Mouse (Mus musculus) CH12.LX (cell line): ENCODE measurements at regions not wholly inside any gene's neighbourhood (a gene's known extent, or its start where the extent isn't known, plus 50 kb on each side); places are given as distances from the start of the nearest gene placed in this dataset.

Experiments
- DNase-seq: peaks from one replicate; pipeline ENCODE4 v3.0.0-alpha.2; 2013; ENCODE audit errors: extremely low read depth
- H3K27ac ChIP-seq: 2 replicates; pipeline ENCODE4 v1.5.1; 2012; ENCODE audit warnings: low read depth, mild to moderate bottlenecking, control low read depth, moderate library complexity; ENCODE audit not compliant: insufficient read depth
- H3K27me3 ChIP-seq: replicated peaks from 2 replicates; pipeline ENCODE3; 2012; ENCODE audit warnings: inconsistent platforms
- H3K36me3 ChIP-seq, 2 experiments: replicated peaks in 1 of 2; 2 replicates each; pipeline versions ENCODE3 to v1.6.1; 2012; ENCODE audit warnings: inconsistent platforms in 1 of 2, low read length in 1 of 2, mild to moderate bottlenecking in 1 of 2, mixed read lengths in 1 of 2, moderate library complexity in 1 of 2; ENCODE audit not compliant: control insufficient read depth in 1 of 2, insufficient read depth in 1 of 2
- H3K4me1 ChIP-seq, 2 experiments: 2 replicates each; pipeline ENCODE4 v1.6.1; 2012; ENCODE audit warnings: inconsistent platforms in 1 of 2, moderate library complexity in 1 of 2; ENCODE audit not compliant: insufficient read depth in 2 of 2, control insufficient read depth in 1 of 2
- H3K4me2 ChIP-seq: 2 replicates; pipeline ENCODE4 v1.6.1; 2012; ENCODE audit warnings: low read depth, mild to moderate bottlenecking, control low read depth; ENCODE audit not compliant: poor library complexity, insufficient read depth, severe bottlenecking
- H3K4me3 ChIP-seq, 3 experiments: fragments of 150-350 bp in 1 of 3; sonication (generic) in 1 of 3; replicated peaks in 1 of 3; 2 replicates each; pipeline versions ENCODE3 to v1.5.1; 2011 to 2012; ENCODE audit warnings: low read depth in 2 of 3, low read length in 2 of 3, mild to moderate bottlenecking in 2 of 3, moderate library complexity in 2 of 3, control low read depth in 1 of 3, improper control_type of control experiment in 1 of 3, inconsistent platforms in 1 of 3, mixed read lengths in 1 of 3; ENCODE audit not compliant: poor library complexity in 1 of 3
- H3K79me2 ChIP-seq: replicated peaks from 2 replicates; pipeline ENCODE4 v1.6.1; 2012; ENCODE audit warnings: mild to moderate bottlenecking, moderate library complexity; ENCODE audit not compliant: control insufficient read depth, poor library complexity, insufficient read depth, severe bottlenecking; ENCODE audit errors: extremely low read depth
- H3K9ac ChIP-seq: 2 replicates; pipeline ENCODE4 v1.6.1; 2012; ENCODE audit warnings: low read depth, mild to moderate bottlenecking, control low read depth, moderate library complexity; ENCODE audit not compliant: insufficient read depth
- H3K9me3 ChIP-seq: replicated peaks from 2 replicates; pipeline ENCODE3; 2012; ENCODE audit warnings: low read length, inconsistent platforms, mixed read lengths
- BHLHE40 ChIP-seq: IDR thresholded peaks from 2 replicates; pipeline ENCODE4 v1.6.1; 2011; ENCODE audit warnings: mild to moderate bottlenecking, low read depth, low read length, improper control_type of control experiment
- CHD1 ChIP-seq: IDR thresholded peaks from 2 replicates; pipeline ENCODE4 v1.6.1; 2012; ENCODE audit warnings: low read depth, low read length, improper control_type of control experiment, inconsistent platforms
- CHD2 ChIP-seq: IDR thresholded peaks from 2 replicates; pipeline ENCODE4 v1.6.1; 2011; ENCODE audit warnings: low read length, improper control_type of control experiment
- E2F4 ChIP-seq: IDR thresholded peaks from 2 replicates; pipeline ENCODE4 v1.6.1; 2011; ENCODE audit warnings: low read depth, low read length, improper control_type of control experiment; ENCODE audit not compliant: insufficient replicate concordance
- ELF1 ChIP-seq: IDR thresholded peaks from 2 replicates; pipeline ENCODE4 v1.6.1; 2014; ENCODE audit warnings: low read depth, mild to moderate bottlenecking, inconsistent platforms, low read length, improper control_type of control experiment
- EP300 ChIP-seq: IDR thresholded peaks from 2 replicates; pipeline ENCODE4 v1.6.1; 2011; ENCODE audit warnings: low read length, improper control_type of control experiment
- HCFC1 ChIP-seq: IDR thresholded peaks from 2 replicates; pipeline ENCODE4 v1.6.1; 2012; ENCODE audit warnings: low read depth, mild to moderate bottlenecking, inconsistent platforms, low read length, improper control_type of control experiment
- IRF4 ChIP-seq: IDR thresholded peaks from 2 replicates; pipeline ENCODE4 v1.6.1; 2014; ENCODE audit warnings: low read depth, mild to moderate bottlenecking, inconsistent platforms, low read length, improper control_type of control experiment
- JUN ChIP-seq: IDR thresholded peaks from 2 replicates; pipeline ENCODE4 v1.6.1; 2011; ENCODE audit warnings: low read depth, mild to moderate bottlenecking, low read length, improper control_type of control experiment, moderate library complexity; ENCODE audit not compliant: insufficient read depth
- JUND ChIP-seq: conservative IDR thresholded peaks from 2 replicates; pipeline ENCODE4 v1.6.1; 2011; ENCODE audit warnings: low read depth, low read length, improper control_type of control experiment
- MAX ChIP-seq: IDR thresholded peaks from 2 replicates; pipeline ENCODE4 v1.6.1; 2011; ENCODE audit warnings: low read length, improper control_type of control experiment
- MEF2A ChIP-seq: IDR thresholded peaks from 2 replicates; pipeline ENCODE4 v1.6.1; 2014; ENCODE audit warnings: low read depth, mild to moderate bottlenecking, inconsistent platforms, low read length, improper control_type of control experiment, borderline replicate concordance
- MXI1 ChIP-seq: IDR thresholded peaks from 2 replicates; pipeline ENCODE4 v1.6.1; 2011; ENCODE audit warnings: mild to moderate bottlenecking, low read depth, low read length, improper control_type of control experiment
- NELFE ChIP-seq: IDR thresholded peaks from 2 replicates; pipeline ENCODE4 v1.6.1; 2011; ENCODE audit warnings: low read depth, low read length, improper control_type of control experiment
- NRF1 ChIP-seq: IDR thresholded peaks from 2 replicates; pipeline ENCODE4 v1.6.1; 2014; ENCODE audit warnings: low read depth, mild to moderate bottlenecking, inconsistent platforms, low read length, improper control_type of control experiment, moderate library complexity
- PAX5 ChIP-seq: IDR thresholded peaks from 2 replicates; pipeline ENCODE4 v1.6.1; 2012; ENCODE audit warnings: low read length, inconsistent platforms, mixed read lengths
- POLR2A ChIP-seq: IDR thresholded peaks from 2 replicates; pipeline ENCODE4 v1.6.1; 2011; ENCODE audit warnings: low read depth, mild to moderate bottlenecking, improper control_type of control experiment, low read length
- POLR2AphosphoS2 ChIP-seq: IDR thresholded peaks from 2 replicates; pipeline ENCODE4 v1.6.1; 2011; ENCODE audit warnings: low read depth, low read length, improper control_type of control experiment
- RCOR1 ChIP-seq: conservative IDR thresholded peaks from 2 replicates; pipeline ENCODE4 v1.6.1; 2012; ENCODE audit warnings: low read depth, mild to moderate bottlenecking, inconsistent platforms, low read length, improper control_type of control experiment
- SMC3 ChIP-seq: IDR thresholded peaks from 2 replicates; pipeline ENCODE4 v1.6.1; 2011; ENCODE audit warnings: low read depth, low read length, improper control_type of control experiment
- TCF12 ChIP-seq: IDR thresholded peaks from 2 replicates; pipeline ENCODE4 v1.6.1; 2014; ENCODE audit warnings: low read depth, mild to moderate bottlenecking, inconsistent platforms, low read length, improper control_type of control experiment
- UBTF ChIP-seq: IDR thresholded peaks from 2 replicates; pipeline ENCODE4 v1.6.1; 2012; ENCODE audit warnings: low read depth, mild to moderate bottlenecking, inconsistent platforms, low read length, improper control_type of control experiment, moderate library complexity
- USF1 ChIP-seq: IDR thresholded peaks from 2 replicates; pipeline ENCODE4 v1.6.1; 2014; ENCODE audit warnings: low read depth, mild to moderate bottlenecking, inconsistent platforms, low read length, improper control_type of control experiment
- ZKSCAN1 ChIP-seq: IDR thresholded peaks from 2 replicates; pipeline ENCODE4 v1.6.1; 2012; ENCODE audit warnings: low read depth, inconsistent platforms, low read length, improper control_type of control experiment, borderline replicate concordance
- ZMIZ1 ChIP-seq: IDR thresholded peaks from 2 replicates; pipeline ENCODE4 v1.6.1; 2012; ENCODE audit warnings: low read depth, mild to moderate bottlenecking, inconsistent platforms, low read length, improper control_type of control experiment
- ZNF384 ChIP-seq: IDR thresholded peaks from 2 replicates; pipeline ENCODE4 v1.6.1; 2012; ENCODE audit warnings: low read depth, low read length, improper control_type of control experiment, inconsistent platforms
- dilution Hi-C: fragments of 300-500 bp; cut with MboI; formaldehyde crosslinking; loops from 2 replicates; pipeline ENCODE4 v1.14.3; 2020; ENCODE audit warnings: low sequenced_read_pairs; ENCODE audit not compliant: extremely low pct_unique_long_range_greater_than_20kb, extremely low pct_ligation_motif_present
- in situ Hi-C: fragments of 300-500 bp; cut with MboI; formaldehyde crosslinking; loops from 3 replicates; pipeline ENCODE4 v1.14.3; 2019; ENCODE audit warnings: low sequenced_read_pairs, low pct_ligation_motif_present, low pct_unique_long_range_greater_than_20kb, mixed read lengths

- Histone ChIP-seq H3K9ac (no peak overlapping the region), H3K36me3 (no peaks in the 10 kb centered on the region), H3K79me2 (no peaks in the 10 kb centered on the region), H3K27ac (no peak overlapping the region), H3K4me3 (no peak overlapping the region), H3K9me3 (no peaks in the 10 kb centered on the region), H3K4me2 (no peak overlapping the region), H3K27me3 (no peaks in the 10 kb centered on the region), H3K4me1 (no peaks in the 10 kb centered on the region)
- dilution Hi-C loops = no loop called here
- DNase-seq = no peak
- in situ Hi-C loops = no loop called here
- TF ChIP-seq ZMIZ1 = no peak
- no peak for TF ChIP-seq JUND
- no peak for TF ChIP-seq ZNF384
- TF ChIP-seq UBTF = no peak
- no peak for TF ChIP-seq EP300
- TF ChIP-seq USF1 = no peak
- TF ChIP-seq E2F4 = no peak
- TF ChIP-seq CHD2 = no peak
- TF ChIP-seq SMC3 = no peak
- no peak for TF ChIP-seq PAX5
- no peak for TF ChIP-seq TCF12
- TF ChIP-seq MAX = no peak
- TF ChIP-seq RCOR1 = no peak
- TF ChIP-seq NRF1 = no peak
- TF ChIP-seq NELFE = no peak
- no peak for TF ChIP-seq HCFC1
- no peak for TF ChIP-seq IRF4
- no peak for TF ChIP-seq POLR2A
Observed at GRCm38 (mm10) chr11:42949823-42950222, 85.7 kb upstream of the Gm9972 start.

- Histone ChIP-seq H3K4me2 (no peak overlapping the region), H3K4me3 (no peak overlapping the region), H3K27ac (no peak overlapping the region), H3K36me3 (no peaks in the 10 kb centered on the region), H3K27me3 (no peaks in the 10 kb centered on the region), H3K4me1 (no peaks in the 10 kb centered on the region), H3K79me2 (no peaks in the 10 kb centered on the region), H3K9me3 (no peaks in the 10 kb centered on the region), H3K9ac (no peak overlapping the region)
- in situ Hi-C loops (no loop called here), dilution Hi-C loops (no loop called here)
- DNase-seq = no peak
- TF ChIP-seq BHLHE40 (no peak), NELFE (no peak), CHD1 (no peak), JUN (no peak), IRF4 (no peak), MAX (no peak), ZKSCAN1 (no peak), HCFC1 (no peak), MXI1 (no peak), TCF12 (no peak), POLR2AphosphoS2 (no peak), ELF1 (no peak), MEF2A (no peak), ZNF384 (no peak), CHD2 (no peak)
Observed at GRCm38 (mm10) chr11:42954169-42954568, 81.4 kb upstream of the Gm9972 start.
